Mouse (Mus musculus) embryo, embryonic 11.5 days (tissue): ENCODE data around the gene Mtrex.

ENCODE experiments used
- DNase-seq: peaks from one replicate; pipeline ENCODE4 v3.0.0-alpha.2; 2012; ENCODE audit warnings: low read depth, low spot score

Gene Mtrex

GRCm38 (mm10) chr13:112825479-112825878 is 101.7 kb downstream of the Mtrex start:
- DNase-seq = no peak

- no peak for DNase-seq
These were observed 103.1 kb downstream of the Mtrex start for GRCm38 (mm10) chr13:112823911-112824648.

GRCm38 (mm10) chr13:112823236-112823910 is 103.8 kb downstream of the Mtrex start:
- no peak for DNase-seq

- DNase-seq = no peak
These were observed 104.8 kb downstream of the Mtrex start for GRCm38 (mm10) chr13:112822413-112822812.

GRCm38 (mm10) chr13:112818125-112818524 is 109.1 kb downstream of the Mtrex start:
- DNase-seq = no peak
